Mouse (Mus musculus): ENCODE measurements around the gene Syde1. TPM values are rescaled to one million over a fixed set of nuclear protein-coding genes. Genes with fewer than 3 reads are reported as not detected.

Gene Syde1
- total RNA-seq, 2 experiments from 2014 or later, result 3.0 to 5.1 TPM

DNA sequence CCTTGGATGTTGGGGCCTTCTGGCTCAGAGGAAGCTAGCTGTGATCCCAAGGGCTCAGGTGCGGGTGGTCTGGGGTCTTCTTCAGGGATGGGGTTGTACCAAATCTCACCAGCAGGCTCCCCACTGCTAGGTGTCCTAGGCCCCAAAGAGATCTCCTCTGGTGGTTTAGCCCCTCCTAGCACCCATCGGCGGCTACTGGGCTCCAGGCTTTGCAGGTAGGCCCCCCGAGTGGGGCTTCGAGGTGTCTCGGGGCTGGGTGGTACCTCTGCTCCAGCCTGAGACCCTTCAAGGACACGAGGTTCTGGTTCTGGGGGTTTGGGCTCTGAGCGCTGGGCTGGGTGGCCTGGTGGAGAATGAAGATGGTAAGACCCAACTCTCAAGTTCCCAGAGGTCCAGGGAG, 1.9 kb downstream of the Syde1 start:
- Histone ChIP-seq H3K27ac (peak overlapping the region; percentile 93), H3K4me3 (no peak overlapping the region; the same call in 1 of the 2 replicates)
- TF ChIP-seq CTCF (IDR thresholded peaks at IDR 0.05), result no peak
- no peak for DNase-seq
- intact Hi-C loops (cut with DNase I), result no loop called here

- H3K27ac ChIP-seq, result no peak overlapping the region
- intact Hi-C loops (cut with DNase I), result no loop called here
- no peak for DNase-seq
- no peak for TF ChIP-seq CTCF (IDR thresholded peaks at IDR 0.05)
- no peak overlapping the region for H3K4me3 ChIP-seq
These were observed 2.5 kb downstream of the Syde1 start for GRCm38 (mm10) chr10:78589291-78589690.

- Histone ChIP-seq H3K4me3 (no peak overlapping the region), H3K27ac (no peak overlapping the region)
- no peak for TF ChIP-seq CTCF (IDR thresholded peaks at IDR 0.05)
- no peak for DNase-seq
- intact Hi-C loops (cut with DNase I), result no loop called here
These were observed 5.7 kb downstream of the Syde1 start for GRCm38 (mm10) chr10:78586026-78586425.

GRCm38 (mm10) chr10:78585606-78586005, 6.2 kb downstream of the Syde1 start:
- no peak for DNase-seq
- no peak for TF ChIP-seq CTCF (IDR thresholded peaks at IDR 0.05)
- no peak overlapping the region for H3K27ac ChIP-seq
- H3K4me3 ChIP-seq, result no peak overlapping the region
- intact Hi-C loops (cut with DNase I), result no loop called here

DNA sequence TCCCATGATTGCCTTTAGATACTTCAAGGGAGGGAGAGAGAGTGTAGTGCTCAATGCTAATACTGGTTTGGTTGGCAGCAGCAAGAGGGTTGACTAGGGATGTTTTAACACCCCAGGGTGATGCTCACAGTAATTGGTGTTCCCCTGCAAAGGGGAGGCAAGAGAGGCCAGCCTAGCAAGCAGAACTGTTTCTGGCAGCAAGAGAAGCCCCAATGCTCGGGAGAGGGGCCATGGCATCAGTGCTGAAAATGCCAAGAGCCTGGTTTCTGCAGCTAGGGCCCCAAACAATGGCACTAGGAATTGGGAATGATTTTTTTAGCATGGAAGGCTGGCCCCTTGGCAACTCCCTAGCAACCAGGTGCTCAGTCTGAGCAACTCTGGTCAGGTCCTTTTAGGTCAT, 6.8 kb downstream of the Syde1 start:
- no peak for TF ChIP-seq CTCF (IDR thresholded peaks at IDR 0.05)
- no peak overlapping the region for H3K4me3 ChIP-seq
- intact Hi-C loops (cut with DNase I), result no loop called here
- H3K27ac ChIP-seq, result no peak overlapping the region
- no peak for DNase-seq

GRCm38 (mm10) chr10:78583939-78584338, 7.8 kb downstream of the Syde1 start:
- no peak for DNase-seq
- Histone ChIP-seq H3K4me3 (no peak overlapping the region), H3K27ac (no peak overlapping the region)
- intact Hi-C loops (cut with DNase I), result no loop called here
- no peak for TF ChIP-seq CTCF (IDR thresholded peaks at IDR 0.05)

DNA sequence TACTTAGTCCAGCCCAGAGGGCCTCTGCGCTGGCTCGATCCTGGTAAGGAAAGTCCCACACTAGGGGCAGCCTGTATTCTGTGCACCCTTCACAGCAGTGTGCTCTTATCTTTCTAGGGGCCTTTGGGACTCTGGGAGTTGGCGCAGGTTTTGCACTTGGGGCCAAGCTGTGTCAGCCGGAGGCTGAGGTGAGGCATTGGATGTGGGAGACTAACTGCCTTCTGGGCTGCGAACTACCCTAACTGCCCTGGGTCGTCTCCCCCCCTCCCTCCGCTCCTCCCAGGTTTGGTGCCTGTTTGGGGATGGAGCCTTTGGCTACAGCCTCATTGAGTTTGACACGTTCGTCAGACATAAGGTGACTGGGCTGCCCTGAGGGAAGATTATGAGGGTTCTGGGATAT, 8.4 kb downstream of the Syde1 start:
- Histone ChIP-seq H3K4me3 (no peak overlapping the region), H3K27ac (no peak overlapping the region)
- no peak for TF ChIP-seq CTCF (IDR thresholded peaks at IDR 0.05)
- DNase-seq, result no peak
- intact Hi-C loops (cut with DNase I), result no loop called here

GRCm38 (mm10) chr10:78581121-78581520, 10.6 kb downstream of the Syde1 start:
- TF ChIP-seq CTCF (IDR thresholded peaks at IDR 0.05), result no peak
- H3K4me3 ChIP-seq, result no peak overlapping the region
- no peak for DNase-seq
- H3K27ac ChIP-seq, result no peak overlapping the region
- intact Hi-C loops (cut with DNase I), result no loop called here

- Histone ChIP-seq H3K27ac (no peak overlapping the region), H3K4me3 (no peak overlapping the region)
- intact Hi-C loops (cut with DNase I), result loop anchor here (10.0 kb wide), 1 partner anchor 113 kb away; the partner anchor contains the start of gene Pdxk
- no peak for DNase-seq
- no peak for TF ChIP-seq CTCF (IDR thresholded peaks at IDR 0.05)
These were observed 13.6 kb downstream of the Syde1 start for GRCm38 (mm10) chr10:78578204-78578603.

- H3K27ac ChIP-seq, result no peak overlapping the region
- intact Hi-C loops (cut with DNase I), result loop anchor here (10.0 kb wide), 1 partner anchor 112 kb away; the partner anchor contains the start of gene Pdxk
- no peak overlapping the region for H3K4me3 ChIP-seq
- TF ChIP-seq CTCF (IDR thresholded peaks at IDR 0.05), result no peak
- no peak for DNase-seq
These were observed 15.2 kb downstream of the Syde1 start for GRCm38 (mm10) chr10:78576435-78577184.

- H3K4me3 ChIP-seq, result peak overlapping the region; percentile 93
- no peak for TF ChIP-seq CTCF (IDR thresholded peaks at IDR 0.05)
- H3K27ac ChIP-seq, result peak overlapping the region; percentile 98; the same call in 1 of the 2 replicates
- DNase-seq, result no peak
- intact Hi-C loops (cut with DNase I), result loop anchor here (10.0 kb wide), 1 partner anchor 111 kb away; the partner anchor contains the start of gene Pdxk
These were observed 16.1 kb downstream of the Syde1 start for GRCm38 (mm10) chr10:78575690-78576089.

- TF ChIP-seq CTCF (IDR thresholded peaks at IDR 0.05), result no peak
- intact Hi-C loops (cut with DNase I), result loop anchor here (10.0 kb wide), 1 partner anchor 110 kb away; the partner anchor contains the start of gene Pdxk
- peak overlapping the region; percentile 98 for H3K27ac ChIP-seq
- H3K4me3 ChIP-seq, result peak overlapping the region; percentile 93
- DNase-seq, result no peak
These were observed 16.6 kb downstream of the Syde1 start for GRCm38 (mm10) chr10:78575105-78575632.
